25 mouse cellular contexts compared by ENCODE assay signal in the genomic region with DNA sequence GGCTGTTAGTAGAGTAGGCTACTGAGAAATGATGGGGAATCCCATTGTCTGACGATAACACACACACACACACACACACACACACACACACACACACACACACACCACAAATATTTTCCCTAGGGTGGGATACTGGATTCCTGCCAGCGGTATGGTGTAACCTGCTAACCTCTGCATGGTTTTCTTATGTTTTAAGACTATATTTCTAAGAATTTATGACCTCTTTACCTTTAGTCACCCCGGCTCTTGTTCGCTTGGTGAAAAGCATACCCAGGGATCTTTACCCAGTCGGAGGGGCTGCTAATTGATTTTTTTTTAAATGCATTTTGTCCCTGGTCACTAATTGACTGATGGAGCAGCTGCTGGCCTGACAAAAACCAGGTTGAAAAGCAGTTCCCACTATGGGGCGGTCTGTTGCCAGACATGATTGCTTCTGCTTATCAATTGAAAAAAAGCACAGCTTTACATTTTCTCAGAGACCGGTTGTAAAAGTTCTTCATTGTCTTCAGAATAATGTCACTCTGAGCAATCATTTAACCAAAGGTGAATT. TPM values are rescaled to one million over a fixed set of nuclear protein-coding genes. Genes with fewer than 3 reads are reported as not detected.
DNase-seq lines count a peak whose midpoint lies in the region; ATAC-seq and TF ChIP-seq lines count a peak whose summit lies in the region.
"Had no signal": no experiment of that assay in that cellular context is flagged by ENCODE, and none has a peak within 500 bp of the region (broad histone marks: within the 10 kb centered on the region; RNA-seq: fewer than 3 reads in every experiment).

No protein-coding gene starts in this region.

- no peaks in the 10 kb centered on the region for H3K36me3 ChIP-seq in hindbrain, embryonic 10.5 days
- H3K36me3 ChIP-seq in hindbrain, embryonic 16.5 days (ENCODE audit: control insufficient read depth, insufficient read depth, low read length) = no peaks in the 10 kb centered on the region
- H3K36me3 ChIP-seq in liver, embryonic 11.5 days (ENCODE audit: control insufficient read depth, insufficient read depth, low read length) = no peaks in the 10 kb centered on the region
- H3K36me3 ChIP-seq: heart, embryonic 12.5 days; liver, embryonic 12.5 days; neural tube, embryonic 12.5 days had no signal

- no peak for TF ChIP-seq POLR2A in brain, embryonic 14.5 days (IDR thresholded peaks at IDR 0.05; ENCODE audit: borderline replicate concordance, extremely low read depth, insufficient read depth, insufficient read length, poor library complexity, severe bottlenecking)

- H3K9ac ChIP-seq in hindbrain, embryonic 16.5 days (ENCODE audit: low read depth, low read length) = no peak overlapping the region
- no peak overlapping the region for H3K9ac ChIP-seq in liver, embryonic 11.5 days (ENCODE audit: low read depth, low read length)
- H3K9ac ChIP-seq: forebrain, postnatal 0 days; heart, embryonic 12.5 days; hindbrain, embryonic 14.5 days; liver, embryonic 12.5 days; neural tube, embryonic 12.5 days had no signal

- H3K4me3 ChIP-seq in hindbrain, embryonic 10.5 days = no peak overlapping the region
- no peak overlapping the region for H3K4me3 ChIP-seq in hindbrain, embryonic 16.5 days (ENCODE audit: low read length)
- H3K4me3 ChIP-seq in liver, embryonic 11.5 days (ENCODE audit: low read depth, low read length) = no peak overlapping the region
- H3K4me3 ChIP-seq: heart, embryonic 12.5 days; liver, embryonic 12.5 days; neural tube, embryonic 12.5 days had no signal

- H3K4me2 ChIP-seq in hindbrain, embryonic 16.5 days (ENCODE audit: low read length) = no peak overlapping the region
- H3K4me2 ChIP-seq in liver, embryonic 11.5 days = no peak overlapping the region
- H3K4me2 ChIP-seq: heart, embryonic 12.5 days; hindbrain, embryonic 14.5 days; liver, embryonic 12.5 days; midbrain, embryonic 11.5 days; neural tube, embryonic 12.5 days had no signal

- H3K27me3 ChIP-seq in hindbrain, embryonic 10.5 days (ENCODE audit: insufficient read depth, poor library complexity, severe bottlenecking) = 0 out of 2 replicates have a peak, but pooled peaks cover 4% of the 10 kb centered on the region
- H3K27me3 ChIP-seq in hindbrain, embryonic 16.5 days (replicated peaks; ENCODE audit: control insufficient read depth, insufficient read depth, low read length) = no peaks in the 10 kb centered on the region
- H3K27me3 ChIP-seq in liver, embryonic 11.5 days (replicated peaks; ENCODE audit: control insufficient read depth, insufficient read depth, low read length) = no peaks in the 10 kb centered on the region
- H3K27me3 ChIP-seq: heart, embryonic 12.5 days; liver, embryonic 12.5 days; neural tube, embryonic 12.5 days had no signal

- no peaks in the 10 kb centered on the region for H3K9me3 ChIP-seq in hindbrain, embryonic 10.5 days
- H3K9me3 ChIP-seq in hindbrain, embryonic 16.5 days (ENCODE audit: control insufficient read depth, low read length) = no peaks in the 10 kb centered on the region
- H3K9me3 ChIP-seq in liver, embryonic 11.5 days (ENCODE audit: control insufficient read depth, low read length) = no peaks in the 10 kb centered on the region
- H3K9me3 ChIP-seq: heart, embryonic 12.5 days; liver, embryonic 12.5 days; neural tube, embryonic 12.5 days had no signal

- no peak overlapping the region for H3K27ac ChIP-seq in hindbrain, embryonic 10.5 days
- no peak overlapping the region for H3K27ac ChIP-seq in hindbrain, embryonic 16.5 days (ENCODE audit: low read depth, low read length)
- H3K27ac ChIP-seq in liver, embryonic 11.5 days (ENCODE audit: low read depth, low read length) = no peak overlapping the region
- H3K27ac ChIP-seq: hindbrain, embryonic 14.5 days; liver, embryonic 12.5 days; neural tube, embryonic 12.5 days had no signal

- TF ChIP-seq CTCF in brain, embryonic 14.5 days (IDR thresholded peaks at IDR 0.05; ENCODE audit: borderline replicate concordance, extremely low read depth, insufficient read depth, insufficient read length) = no peak

- DNase-seq in hindbrain, embryonic 10.5 days (ENCODE audit: low spot score) = peak; percentile 4
- peak; percentile 32 for DNase-seq in brain, embryonic 14.5 days (ENCODE audit: low read depth)
- DNase-seq in hindlimb bud, embryonic 11.5 days (ENCODE audit: extremely low spot score, low read depth, low spot score) = peak; percentile 10
- DNase-seq in retina, embryonic 14.5 days (ENCODE audit: low spot score) = peak; percentile 61
- DNase-seq in left cerebral cortex, adult 9 months (ENCODE audit: low spot score in 2 of 2) = no peak
- DNase-seq in liver, embryonic 11.5 days (ENCODE audit: low spot score) = no peak
- DNase-seq: adrenal gland, postnatal 25 days; cerebellum, adult 11 months; forebrain, postnatal 0 days; gastrocnemius, postnatal 25 days; heart, adult 18-20 months; heart, postnatal 10 days; kidney, adult 11 months; kidney, postnatal 4 days; left cerebral cortex, postnatal 4 days; lung, adult 18-20 months; lung, postnatal 10 days; thymus, adult 2 months had no signal

- WGBS in hindbrain, embryonic 10.5 days = 67% methylated on average over 7 of the region's 7 CpGs
- WGBS in hindbrain, embryonic 16.5 days = 38% methylated on average over 7 of the region's 7 CpGs
- 57% methylated on average over 7 of the region's 7 CpGs for WGBS in liver, embryonic 11.5 days

- H3K4me1 ChIP-seq in hindbrain, embryonic 10.5 days (replicated peaks) = no peaks in the 10 kb centered on the region; the same call in 1 of the 2 replicates
- no peaks in the 10 kb centered on the region for H3K4me1 ChIP-seq in hindbrain, embryonic 16.5 days (ENCODE audit: control insufficient read depth, insufficient read depth, low read depth, low read length)
- H3K4me1 ChIP-seq in liver, embryonic 11.5 days (replicated peaks; ENCODE audit: control insufficient read depth, insufficient read depth, low read length) = no peaks in the 10 kb centered on the region
- H3K4me1 ChIP-seq: heart, embryonic 12.5 days; liver, embryonic 12.5 days; neural tube, embryonic 12.5 days had no signal

- ATAC-seq in hindbrain, embryonic 16.5 days = no peak
- ATAC-seq in liver, embryonic 11.5 days (replicated peaks; ENCODE audit: low FRiP score) = no peak
- ATAC-seq: CD4-positive, CD25-positive, alpha-beta regulatory T cell, adult 4 months; forebrain, postnatal 0 days; liver, embryonic 12.5 days had no signal

RNA-seq across cellular contexts. Expression of gene Tenm3, which starts 46.5 kb away (rescaled TPM):
- 31.6 and 37.7 TPM in 2 replicates for polyA plus RNA-seq in hindbrain, embryonic 10.5 days (2016; fragmentation: Nextera tagmentation; extraction: Ambion mirVana)
- 24.2 and 26.1 TPM in 2 replicates for polyA plus RNA-seq in hindbrain, embryonic 16.5 days (2015; fragmentation: Nextera tagmentation; extraction: Ambion mirVana)
- polyA plus RNA-seq in brain, embryonic 14.5 days (2012; rRNA removed) = 21.7 and 50.8 TPM in 2 replicates
- 11.0 and 13.6 TPM in 2 replicates for polyA plus RNA-seq in liver, embryonic 11.5 days (2014; fragmentation: Nextera tagmentation; extraction: Ambion mirVana)

Comparison
In these comparisons a context has a peak if more than half of its experiments do, and no peak if none do; other contexts are left out.
1. DNase-seq: peak in hindbrain, embryonic 10.5 days (single experiment), brain, embryonic 14.5 days (single experiment), hindlimb bud, embryonic 11.5 days (single experiment) and retina, embryonic 14.5 days (single experiment); none in left cerebral cortex, adult 9 months (0 of 2) and liver, embryonic 11.5 days (single experiment).